Mouse (Mus musculus) spleen, postnatal 10 days (tissue): ENCODE measurements around the gene Btla.

Experiments
- DNase-seq, 2 experiments: peaks; one replicate each; pipeline ENCODE4 v3.0.0; 2021 to 2022; ENCODE audit warnings: low spot score in 2 of 2

The Btla gene

GRCm38 (mm10) chr16:45259663-45260062 is 35.5 kb downstream of the Btla start:
- peak in 1 of 2 experiments; percentile 58 for DNase-seq

- no peak for DNase-seq
Observed at GRCm38 (mm10) chr16:45261321-45261720, 37.2 kb downstream of the Btla start.

DNA sequence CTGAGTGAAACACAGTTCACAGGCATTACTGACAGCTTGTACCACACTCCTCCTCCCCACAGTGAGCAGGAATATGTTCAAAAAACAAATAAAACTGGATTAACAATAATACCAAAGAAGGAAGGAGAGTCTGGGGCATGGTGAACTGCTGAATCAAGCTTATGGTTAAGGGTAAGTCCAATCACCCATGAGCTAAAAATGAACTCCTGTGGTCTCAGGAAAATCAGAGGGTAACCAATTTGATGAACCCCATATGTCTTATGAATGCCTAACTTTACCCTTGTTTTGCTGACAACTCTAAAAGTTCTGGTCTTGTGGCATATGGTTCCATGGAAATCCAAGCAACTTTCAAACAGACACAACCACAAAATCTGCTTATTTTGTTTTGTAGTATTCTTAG is 37.9 kb downstream of the Btla start:
- DNase-seq: no peak

GRCm38 (mm10) chr16:45269886-45270285 is 45.8 kb downstream of the Btla start:
- DNase-seq: no peak

GRCm38 (mm10) chr16:45283093-45283492 is 59.0 kb downstream of the Btla start:
- peak in 1 of 2 experiments; percentile 40 for DNase-seq

- no peak for DNase-seq
Observed at GRCm38 (mm10) chr16:45297806-45298205, 73.7 kb downstream of the Btla start.
